Mouse (Mus musculus): Measurements from ENCODE around the gene Chchd6. TPM values are rescaled to one million over a fixed set of nuclear protein-coding genes. Genes with fewer than 3 reads are reported as not detected.

Gene Chchd6
- polyA plus RNA-seq, 1 experiment from 2014 or later: 69.0 TPM

DNA sequence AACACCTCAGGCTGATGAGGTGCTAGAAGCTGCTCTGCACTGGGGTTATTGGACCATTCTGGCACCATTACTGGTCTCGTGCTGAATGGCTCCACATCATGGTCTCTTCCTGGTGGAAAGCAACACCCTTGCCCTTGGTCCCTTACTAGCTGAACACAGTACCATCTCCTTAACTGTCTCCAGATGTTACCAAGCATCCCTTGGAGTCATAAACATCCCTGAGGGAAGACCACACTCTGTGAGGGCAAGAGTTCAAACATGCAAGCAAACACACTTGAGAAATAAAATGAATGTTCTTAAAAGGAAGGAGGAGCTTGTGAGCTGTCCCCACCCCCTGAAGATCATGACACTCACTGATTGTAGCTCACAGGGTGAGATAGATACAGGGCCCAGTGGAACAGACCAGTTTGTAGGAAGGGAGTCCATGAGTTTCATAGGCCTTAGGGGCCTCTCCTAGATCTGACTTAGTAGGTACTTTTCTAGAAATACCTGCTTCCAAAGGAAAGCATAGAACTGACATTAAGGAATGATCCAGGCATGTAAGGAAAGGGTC lies 139.0 kb downstream of the Chchd6 start:
- Histone ChIP-seq H3K4me3 (ENCODE audit: low read length) (no peak overlapping the region), H3K27ac (ENCODE audit: low read depth, low read length) (no peak overlapping the region), H3K36me3 (ENCODE audit: control insufficient read depth, insufficient read depth, low read length) (no peaks in the 10 kb centered on the region), H3K9ac (ENCODE audit: low read depth, low read length) (no peak overlapping the region), H3K4me1 (ENCODE audit: control insufficient read depth, insufficient read depth, low read length) (no peaks in the 10 kb centered on the region), H3K4me2 (replicated peaks; ENCODE audit: low read depth, low read length) (no peak overlapping the region), H3K9me3 (ENCODE audit: control insufficient read depth, low read length) (no peaks in the 10 kb centered on the region), H3K27me3 (ENCODE audit: control insufficient read depth, insufficient read depth, low read length) (no peaks in the 10 kb centered on the region)
- 41% methylated on average over 1 of the region's 1 CpGs for WGBS
- no peak for ATAC-seq (ENCODE audit: low FRiP score, low TSS enrichment)

- Histone ChIP-seq H3K27ac (ENCODE audit: low read depth, low read length) (no peak overlapping the region), H3K36me3 (ENCODE audit: control insufficient read depth, insufficient read depth, low read length) (no peaks in the 10 kb centered on the region), H3K9ac (ENCODE audit: low read depth, low read length) (no peak overlapping the region), H3K4me2 (replicated peaks; ENCODE audit: low read depth, low read length) (no peak overlapping the region), H3K4me1 (ENCODE audit: control insufficient read depth, insufficient read depth, low read length) (no peaks in the 10 kb centered on the region), H3K9me3 (ENCODE audit: control insufficient read depth, low read length) (no peaks in the 10 kb centered on the region), H3K4me3 (ENCODE audit: low read length) (no peak overlapping the region), H3K27me3 (ENCODE audit: control insufficient read depth, insufficient read depth, low read length) (no peaks in the 10 kb centered on the region)
- ATAC-seq (ENCODE audit: low FRiP score, low TSS enrichment): no peak
- 86% methylated on average over 4 of the region's 4 CpGs for WGBS
Observed at GRCm38 (mm10) chr6:89455523-89456000, 139.9 kb downstream of the Chchd6 start.

DNA sequence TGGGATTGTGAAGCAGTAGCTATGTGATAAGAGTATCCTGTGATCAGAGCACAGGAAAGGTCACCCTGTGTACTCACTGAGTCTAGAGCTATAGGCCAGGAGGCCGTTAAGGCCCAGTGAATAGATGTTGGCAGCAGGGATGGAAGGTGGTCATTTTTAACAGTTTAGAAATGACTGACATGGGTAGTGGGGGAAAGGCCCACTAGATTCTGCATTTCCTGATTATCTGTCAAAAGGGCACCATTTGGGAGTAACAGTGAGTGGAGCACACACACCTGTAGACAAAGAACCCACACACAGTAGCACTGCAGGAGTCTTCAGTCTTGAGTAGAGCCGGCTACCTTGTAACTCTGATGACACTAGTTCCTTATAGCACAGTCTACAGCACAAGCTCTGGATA lies 141.0 kb downstream of the Chchd6 start:
- 90% methylated on average over 2 of the region's 2 CpGs for whole genome bisulfite sequencing
- no peak overlapping the region for H3K4me2 ChIP-seq (replicated peaks; ENCODE audit: low read depth, low read length)
- no peak for ATAC-seq (ENCODE audit: low FRiP score, low TSS enrichment)
- no peak overlapping the region for H3K27ac ChIP-seq (ENCODE audit: low read depth, low read length)
- no peaks in the 10 kb centered on the region for H3K36me3 ChIP-seq (ENCODE audit: control insufficient read depth, insufficient read depth, low read length)
- H3K9me3 ChIP-seq (ENCODE audit: control insufficient read depth, low read length): no peaks in the 10 kb centered on the region
- H3K27me3 ChIP-seq (ENCODE audit: control insufficient read depth, insufficient read depth, low read length): no peaks in the 10 kb centered on the region
- H3K9ac ChIP-seq (ENCODE audit: low read depth, low read length): no peak overlapping the region
- H3K4me3 ChIP-seq (ENCODE audit: low read length): no peak overlapping the region
- no peaks in the 10 kb centered on the region for H3K4me1 ChIP-seq (ENCODE audit: control insufficient read depth, insufficient read depth, low read length)

GRCm38 (mm10) chr6:89452976-89453674 lies 142.3 kb downstream of the Chchd6 start:
- ATAC-seq (ENCODE audit: low FRiP score, low TSS enrichment): no peak
- H3K36me3 ChIP-seq (ENCODE audit: control insufficient read depth, insufficient read depth, low read length): no peaks in the 10 kb centered on the region
- H3K9me3 ChIP-seq (ENCODE audit: control insufficient read depth, low read length): no peaks in the 10 kb centered on the region
- H3K27me3 ChIP-seq (ENCODE audit: control insufficient read depth, insufficient read depth, low read length): no peaks in the 10 kb centered on the region
- H3K4me1 ChIP-seq (ENCODE audit: control insufficient read depth, insufficient read depth, low read length): no peaks in the 10 kb centered on the region
- WGBS: 59% methylated on average over 7 of the region's 7 CpGs
- no peak overlapping the region for H3K27ac ChIP-seq (ENCODE audit: low read depth, low read length)
- no peak overlapping the region for H3K4me3 ChIP-seq (ENCODE audit: low read length)
- no peak overlapping the region for H3K4me2 ChIP-seq (replicated peaks; ENCODE audit: low read depth, low read length)
- H3K9ac ChIP-seq (ENCODE audit: low read depth, low read length): no peak overlapping the region

DNA sequence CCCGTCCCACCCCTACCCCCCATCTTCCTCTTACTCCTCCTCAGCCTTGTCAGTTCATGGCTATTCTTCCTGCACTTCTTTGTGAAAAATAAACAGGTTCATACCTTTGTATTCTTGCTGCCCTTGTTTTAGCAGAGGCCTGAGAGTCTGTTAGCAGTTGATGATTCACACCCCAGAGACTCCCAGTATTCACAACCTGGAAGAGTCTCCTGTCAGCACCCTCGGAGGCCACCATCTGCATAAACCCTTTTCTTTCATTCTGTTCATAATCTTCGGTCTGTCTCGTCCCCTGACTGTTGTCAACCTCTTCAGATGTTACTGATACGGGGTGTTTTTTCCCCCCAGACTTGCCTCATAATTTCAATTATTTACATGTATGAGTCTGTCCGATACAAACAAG lies 143.1 kb downstream of the Chchd6 start:
- no peaks in the 10 kb centered on the region for H3K36me3 ChIP-seq (ENCODE audit: control insufficient read depth, insufficient read depth, low read length)
- no peak overlapping the region for H3K9ac ChIP-seq (ENCODE audit: low read depth, low read length)
- H3K4me2 ChIP-seq (replicated peaks; ENCODE audit: low read depth, low read length): no peak overlapping the region
- H3K4me1 ChIP-seq (ENCODE audit: control insufficient read depth, insufficient read depth, low read length): no peaks in the 10 kb centered on the region
- no peaks in the 10 kb centered on the region for H3K27me3 ChIP-seq (ENCODE audit: control insufficient read depth, insufficient read depth, low read length)
- no peak overlapping the region for H3K4me3 ChIP-seq (ENCODE audit: low read length)
- H3K9me3 ChIP-seq (ENCODE audit: control insufficient read depth, low read length): no peaks in the 10 kb centered on the region
- WGBS: 87% methylated on average over 6 of the region's 6 CpGs
- ATAC-seq (ENCODE audit: low FRiP score, low TSS enrichment): no peak
- H3K27ac ChIP-seq (ENCODE audit: low read depth, low read length): no peak overlapping the region

GRCm38 (mm10) chr6:89448736-89449135 lies 146.7 kb downstream of the Chchd6 start:
- ATAC-seq (ENCODE audit: low FRiP score, low TSS enrichment): no peak
- Histone ChIP-seq H3K27me3 (ENCODE audit: control insufficient read depth, insufficient read depth, low read length) (no peaks in the 10 kb centered on the region), H3K27ac (ENCODE audit: low read depth, low read length) (no peak overlapping the region), H3K4me2 (replicated peaks; ENCODE audit: low read depth, low read length) (no peak overlapping the region), H3K9me3 (ENCODE audit: control insufficient read depth, low read length) (no peaks in the 10 kb centered on the region), H3K4me1 (ENCODE audit: control insufficient read depth, insufficient read depth, low read length) (no peaks in the 10 kb centered on the region), H3K9ac (ENCODE audit: low read depth, low read length) (no peak overlapping the region), H3K36me3 (ENCODE audit: control insufficient read depth, insufficient read depth, low read length) (no peaks in the 10 kb centered on the region), H3K4me3 (ENCODE audit: low read length) (no peak overlapping the region)
- WGBS: 72% methylated on average over 3 of the region's 3 CpGs

DNA sequence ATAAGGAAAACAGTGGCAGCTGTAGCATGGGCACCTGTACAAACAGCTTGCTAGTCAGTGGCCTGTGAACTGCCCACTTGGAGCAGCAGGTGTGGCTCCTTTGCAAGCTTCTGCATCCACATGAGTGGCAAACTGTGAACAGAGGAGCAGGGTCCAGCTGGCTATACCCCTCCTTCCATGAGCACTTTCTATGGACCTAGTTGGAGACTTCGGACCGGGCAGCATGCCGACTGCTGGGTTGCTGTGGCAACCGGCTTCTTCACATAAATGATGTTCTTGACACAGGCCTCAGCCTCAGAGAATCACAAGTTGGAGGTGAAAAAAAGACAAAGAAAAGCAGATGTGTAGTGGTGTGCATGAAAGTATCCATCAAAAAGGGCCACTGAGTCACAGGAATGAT lies 154.8 kb downstream of the Chchd6 start:
- Histone ChIP-seq H3K4me2 (replicated peaks; ENCODE audit: low read depth, low read length) (no peak overlapping the region), H3K4me3 (ENCODE audit: low read length) (no peak overlapping the region), H3K9me3 (ENCODE audit: control insufficient read depth, low read length) (no peaks in the 10 kb centered on the region), H3K9ac (ENCODE audit: low read depth, low read length) (no peak overlapping the region), H3K4me1 (ENCODE audit: control insufficient read depth, insufficient read depth, low read length) (no peaks in the 10 kb centered on the region), H3K36me3 (ENCODE audit: control insufficient read depth, insufficient read depth, low read length) (no peaks in the 10 kb centered on the region), H3K27ac (ENCODE audit: low read depth, low read length) (no peak overlapping the region), H3K27me3 (ENCODE audit: control insufficient read depth, insufficient read depth, low read length) (no peaks in the 10 kb centered on the region)
- ATAC-seq (ENCODE audit: low FRiP score, low TSS enrichment): no peak
- 85% methylated on average over 4 of the region's 4 CpGs for WGBS

DNA sequence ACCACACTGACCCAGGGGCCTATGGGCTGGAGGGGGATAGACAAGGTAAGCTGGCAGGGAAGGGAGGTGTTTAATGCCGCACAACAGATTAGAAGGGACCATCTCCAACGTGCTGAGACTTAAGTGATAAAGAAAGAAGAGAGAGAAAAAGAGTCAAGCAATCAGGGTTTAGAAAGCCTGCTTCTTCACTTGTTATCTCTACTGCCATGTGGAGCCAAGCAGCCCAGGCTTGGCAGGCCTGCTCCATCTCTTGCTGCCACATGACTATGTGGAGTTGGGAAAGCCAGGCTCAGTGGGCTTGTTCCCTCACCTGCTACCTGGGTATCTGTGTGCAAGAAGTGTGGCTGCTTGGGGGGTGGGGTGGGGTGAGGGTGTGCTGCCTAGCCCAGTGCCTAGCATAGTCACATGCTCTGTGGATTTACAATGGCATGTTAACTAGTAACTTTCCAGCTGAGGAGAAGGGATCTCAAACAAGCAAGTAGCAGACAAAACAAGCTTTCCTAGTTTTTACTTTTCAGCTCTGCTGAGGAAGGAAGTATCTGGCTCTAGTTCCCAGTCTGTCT lies 163.5 kb downstream of the Chchd6 start:
- Histone ChIP-seq H3K9me3 (ENCODE audit: control insufficient read depth, low read length) (no peaks in the 10 kb centered on the region), H3K9ac (ENCODE audit: low read depth, low read length) (no peak overlapping the region), H3K4me2 (replicated peaks; ENCODE audit: low read depth, low read length) (no peak overlapping the region), H3K27ac (ENCODE audit: low read depth, low read length) (no peak overlapping the region), H3K4me1 (ENCODE audit: control insufficient read depth, insufficient read depth, low read length) (no peaks in the 10 kb centered on the region), H3K36me3 (ENCODE audit: control insufficient read depth, insufficient read depth, low read length) (no peaks in the 10 kb centered on the region), H3K4me3 (ENCODE audit: low read length) (no peak overlapping the region), H3K27me3 (ENCODE audit: control insufficient read depth, insufficient read depth, low read length) (no peaks in the 10 kb centered on the region)
- no peak for ATAC-seq (ENCODE audit: low FRiP score, low TSS enrichment)
- 83% methylated on average over 2 of the region's 2 CpGs for WGBS

DNA sequence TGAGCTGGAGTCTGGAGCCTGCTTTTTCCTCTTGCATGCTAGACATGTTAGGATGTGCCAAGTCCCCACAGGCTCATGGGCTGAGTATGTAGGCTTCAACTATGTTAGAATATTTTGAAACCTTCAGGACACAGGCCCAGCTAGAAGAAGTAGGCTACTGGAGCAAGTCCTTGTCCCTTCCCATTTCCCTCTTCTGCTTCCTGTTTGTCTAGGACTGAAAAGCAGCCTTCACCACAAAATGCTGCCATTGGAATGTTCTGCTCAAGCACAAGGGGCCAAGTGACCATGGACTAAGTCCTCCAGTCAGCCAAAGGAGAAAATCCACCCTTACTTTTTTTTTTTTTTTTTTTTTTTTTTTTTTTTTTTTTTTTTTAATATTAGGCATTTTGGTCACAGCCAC lies 164.7 kb downstream of the Chchd6 start:
- no peaks in the 10 kb centered on the region for H3K36me3 ChIP-seq (ENCODE audit: control insufficient read depth, insufficient read depth, low read length)
- no peak overlapping the region for H3K4me2 ChIP-seq (replicated peaks; ENCODE audit: low read depth, low read length)
- no peak overlapping the region for H3K4me3 ChIP-seq (ENCODE audit: low read length)
- no peaks in the 10 kb centered on the region for H3K9me3 ChIP-seq (ENCODE audit: control insufficient read depth, low read length)
- no peak for ATAC-seq (ENCODE audit: low FRiP score, low TSS enrichment)
- H3K9ac ChIP-seq (ENCODE audit: low read depth, low read length): no peak overlapping the region
- H3K27ac ChIP-seq (ENCODE audit: low read depth, low read length): no peak overlapping the region
- H3K4me1 ChIP-seq (ENCODE audit: control insufficient read depth, insufficient read depth, low read length): no peaks in the 10 kb centered on the region
- no peaks in the 10 kb centered on the region for H3K27me3 ChIP-seq (ENCODE audit: control insufficient read depth, insufficient read depth, low read length)
